Mouse (Mus musculus) hindbrain, postnatal 0 days (tissue): ENCODE data around the gene Cdh13. TPM values are rescaled to one million over a fixed set of nuclear protein-coding genes. Genes with fewer than 3 reads are reported as not detected.

ENCODE experiments used
- ATAC-seq: fragments of 200-750 bp; cut with Nextera tagmentation; 2 replicates; pipeline ENCODE4 v1.8.0; 2017; ENCODE audit warnings: mild to moderate bottlenecking, moderate TSS enrichment, moderate library complexity
- DNase-seq: peaks from one replicate; pipeline ENCODE4 v3.0.0-alpha.2; 2015; ENCODE audit warnings: low spot score
- H3K27ac ChIP-seq: fragments of 300-500 bp; sonication (generic); 2 replicates; pipeline ENCODE4 v1.5.1; 2014; ENCODE audit warnings: mild to moderate bottlenecking
- H3K27me3 ChIP-seq: fragments of 300-500 bp; sonication (generic); 2 replicates; pipeline ENCODE4 v1.6.1; 2014; ENCODE audit warnings: low read length, mixed read lengths; ENCODE audit not compliant: insufficient read depth
- H3K36me3 ChIP-seq: fragments of 300-500 bp; sonication (generic); 2 replicates; pipeline ENCODE4 v1.6.1; 2014; ENCODE audit warnings: low read length, mixed read lengths; ENCODE audit not compliant: insufficient read depth
- H3K4me1 ChIP-seq: fragments of 300-500 bp; sonication (generic); 2 replicates; pipeline ENCODE4 v1.6.1; 2014; ENCODE audit warnings: antibody characterized with exemption, low read length, mixed read lengths; ENCODE audit not compliant: insufficient read depth
- H3K4me2 ChIP-seq: fragments of 300-500 bp; sonication (generic); 2 replicates; pipeline ENCODE4 v1.6.1; 2014; ENCODE audit warnings: low read depth, mild to moderate bottlenecking, low read length, moderate library complexity, mixed read lengths
- H3K4me3 ChIP-seq: fragments of 300-500 bp; sonication (generic); 2 replicates; pipeline ENCODE4 v1.5.1; 2014; ENCODE audit warnings: low read length
- H3K9ac ChIP-seq: fragments of 300-500 bp; sonication (generic); replicated peaks from 2 replicates; pipeline ENCODE4 v1.6.1; 2014; ENCODE audit warnings: mild to moderate bottlenecking, low read length, moderate library complexity, mixed read lengths
- H3K9me3 ChIP-seq: fragments of 300-500 bp; sonication (generic); 2 replicates; pipeline ENCODE4 v1.6.1; 2016; ENCODE audit warnings: low read length, mixed read lengths
- CTCF ChIP-seq: IDR thresholded peaks from 2 replicates; pipeline ENCODE4 v1.5.1; 2016; ENCODE audit warnings: antibody characterized with exemption, control low read depth, low read depth
- WGBS: fragments of 180-500 bp; shearing (Covaris S2); extraction: QIAGEN DNeasy Blood & Tissue Kit; methylation state at CpG from one replicate; pipeline ENCODE4 v1.1.7; 2014; 5-methylcytosine and 5-hydroxymethylcytosine counted together
- polyA plus RNA-seq: library from polyadenylated mRNA; unstranded; fragments of >200 nt; fragmentation: Nextera tagmentation; extraction: Ambion mirVana; gene quantifications from 2 replicates; pipeline ENCODE4 v1.2.1, GENCODE M21; 2015
- total RNA-seq: library from RNA; depleted of rRNA; stranded (reverse); fragments of >200 nt; gene quantifications from 2 replicates; pipeline ENCODE4 v1.2.3, GENCODE M21; 2014

Gene Cdh13
- total and polyA plus RNA-seq, 2 experiments from 2014 or later = 137 to 141 TPM

DNA sequence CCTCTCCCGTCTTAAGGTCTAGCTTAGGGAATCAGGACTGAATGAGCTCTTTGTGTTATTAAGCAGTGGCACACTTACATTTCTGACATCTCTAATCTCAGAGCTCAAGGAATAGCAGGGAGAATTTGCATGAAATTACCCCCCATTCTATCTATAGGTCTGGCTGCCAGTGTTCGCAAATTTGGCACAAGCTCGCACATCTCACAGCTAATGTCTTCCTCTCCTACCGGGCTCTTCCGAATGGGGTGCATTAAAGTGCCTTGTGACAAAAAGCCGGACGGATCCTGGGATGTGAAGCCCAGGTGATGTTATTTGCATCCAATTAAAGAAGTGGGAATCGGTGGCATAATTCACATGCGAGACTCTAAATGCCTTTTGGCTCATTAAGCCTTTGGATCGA is 153.6 kb downstream of the Cdh13 start:
- H3K27ac ChIP-seq = no peak overlapping the region
- H3K4me1 ChIP-seq = peaks cover 12% of the 10 kb centered on the region
- no peaks in the 10 kb centered on the region for H3K27me3 ChIP-seq
- no peak overlapping the region for H3K4me3 ChIP-seq
- DNase-seq (peak; percentile 24), ATAC-seq (no peak)
- no peak overlapping the region for H3K9ac ChIP-seq
- 29% methylated on average over 10 of the region's 10 CpGs for WGBS
- H3K36me3 ChIP-seq = no peaks in the 10 kb centered on the region
- no peaks in the 10 kb centered on the region for H3K9me3 ChIP-seq
- TF ChIP-seq CTCF = no peak
- peak overlapping the region; percentile 28 for H3K4me2 ChIP-seq

- H3K9me3 ChIP-seq = no peaks in the 10 kb centered on the region
- no peak overlapping the region for H3K27ac ChIP-seq
- ATAC-seq (no peak), DNase-seq (peak; percentile 29)
- no peak overlapping the region for H3K4me3 ChIP-seq
- H3K4me2 ChIP-seq = peak overlapping the region; percentile 28; the same call in 1 of the 2 replicates
- peaks cover 12% of the 10 kb centered on the region for H3K4me1 ChIP-seq
- TF ChIP-seq CTCF = no peak
- H3K27me3 ChIP-seq = no peaks in the 10 kb centered on the region
- WGBS = 10% methylated on average over 3 of the region's 3 CpGs
- H3K9ac ChIP-seq = no peak overlapping the region
- no peaks in the 10 kb centered on the region for H3K36me3 ChIP-seq
Observed at GRCm38 (mm10) chr8:118437874-118438273, 154.3 kb downstream of the Cdh13 start.

DNA sequence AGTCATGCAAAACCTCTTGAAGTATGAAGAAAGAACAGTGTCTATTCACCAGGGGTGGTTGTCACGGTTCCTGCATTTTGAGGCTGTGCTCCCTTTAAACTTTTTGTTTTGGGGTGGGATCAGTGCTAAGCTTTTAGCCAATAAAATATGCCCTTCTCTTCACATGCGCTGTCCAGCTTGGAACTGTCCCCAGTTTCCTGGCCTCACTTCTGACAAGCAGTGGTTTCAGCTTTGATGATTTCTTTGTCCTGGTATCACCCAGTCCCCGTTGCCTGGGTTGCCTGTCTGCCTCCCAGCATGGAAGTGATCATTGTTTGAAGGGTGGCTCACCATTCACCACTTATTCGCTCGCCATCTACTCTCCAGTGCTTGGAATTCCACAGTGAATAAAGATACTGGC is 156.3 kb downstream of the Cdh13 start:
- no peak overlapping the region for H3K4me2 ChIP-seq
- DNase-seq (peak; percentile 73), ATAC-seq (peak; percentile 85)
- no peaks in the 10 kb centered on the region for H3K9me3 ChIP-seq
- no peak overlapping the region for H3K27ac ChIP-seq
- peaks cover 12% of the 10 kb centered on the region for H3K4me1 ChIP-seq
- H3K9ac ChIP-seq = no peak overlapping the region
- TF ChIP-seq CTCF = no peak
- 30% methylated on average over 5 of the region's 5 CpGs for WGBS
- no peak overlapping the region for H3K4me3 ChIP-seq
- no peaks in the 10 kb centered on the region for H3K27me3 ChIP-seq
- no peaks in the 10 kb centered on the region for H3K36me3 ChIP-seq

GRCm38 (mm10) chr8:118443361-118443760 is 159.8 kb downstream of the Cdh13 start:
- no peak overlapping the region for H3K9ac ChIP-seq
- H3K27me3 ChIP-seq = no peaks in the 10 kb centered on the region
- no peaks in the 10 kb centered on the region for H3K36me3 ChIP-seq
- WGBS = 48% methylated on average over 3 of the region's 3 CpGs
- H3K4me1 ChIP-seq = peaks cover 3% of the 10 kb centered on the region; the same call in 1 of the 2 replicates
- no peak overlapping the region for H3K4me3 ChIP-seq
- no peak for ATAC-seq
- H3K27ac ChIP-seq = no peak overlapping the region
- H3K9me3 ChIP-seq = no peaks in the 10 kb centered on the region
- peak; percentile 9 for DNase-seq
- peak; percentile 68 for TF ChIP-seq CTCF
- H3K4me2 ChIP-seq = no peak overlapping the region

DNA sequence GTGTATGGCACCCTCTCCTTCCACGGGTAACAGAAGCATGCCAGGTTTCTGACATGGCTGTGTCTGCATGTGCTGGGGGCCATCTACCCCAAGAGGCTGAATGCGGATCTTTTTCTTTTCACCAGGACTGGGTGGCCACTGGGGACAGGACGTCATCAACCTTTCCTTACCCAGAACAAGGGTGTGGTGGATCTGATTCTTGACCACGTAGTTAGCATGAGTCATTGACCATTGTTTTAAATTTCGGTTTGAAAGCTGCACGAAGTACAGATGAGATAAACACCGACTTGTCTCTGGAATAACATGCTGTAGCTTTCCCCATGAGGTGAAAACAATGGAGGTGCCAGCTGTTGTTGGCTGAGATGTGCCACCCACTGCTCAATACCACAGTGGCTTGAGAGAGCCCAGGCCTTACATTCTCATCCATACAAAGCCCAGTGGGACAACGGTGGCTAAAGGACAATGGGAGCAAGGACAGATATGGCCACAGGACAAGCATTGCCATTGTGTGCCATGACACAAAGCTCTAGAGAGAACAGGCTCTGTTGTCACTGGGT is 161.2 kb downstream of the Cdh13 start:
- Histone ChIP-seq H3K27me3 (no peaks in the 10 kb centered on the region), H3K36me3 (no peaks in the 10 kb centered on the region), H3K9ac (no peak overlapping the region), H3K9me3 (no peaks in the 10 kb centered on the region), H3K4me3 (no peak overlapping the region), H3K4me1 (peaks cover 3% of the 10 kb centered on the region; the same call in 1 of the 2 replicates), H3K4me2 (no peak overlapping the region), H3K27ac (no peak overlapping the region)
- WGBS = 69% methylated on average over 8 of the region's 8 CpGs
- DNase-seq (no peak), ATAC-seq (no peak)
- no peak for TF ChIP-seq CTCF

GRCm38 (mm10) chr8:118446516-118446915 is 163.0 kb downstream of the Cdh13 start:
- WGBS = 60% methylated on average over 9 of the region's 9 CpGs
- Histone ChIP-seq H3K27ac (no peak overlapping the region), H3K9ac (no peak overlapping the region), H3K4me2 (no peak overlapping the region), H3K4me1 (no peaks in the 10 kb centered on the region), H3K36me3 (no peaks in the 10 kb centered on the region), H3K9me3 (no peaks in the 10 kb centered on the region), H3K4me3 (no peak overlapping the region), H3K27me3 (no peaks in the 10 kb centered on the region)
- ATAC-seq = no peak
- DNase-seq = peak; percentile 17
- TF ChIP-seq CTCF = no peak

GRCm38 (mm10) chr8:118448011-118448410 is 164.5 kb downstream of the Cdh13 start:
- no peaks in the 10 kb centered on the region for H3K36me3 ChIP-seq
- DNase-seq (peak; percentile 24), ATAC-seq (no peak)
- no peak overlapping the region for H3K4me2 ChIP-seq
- no peak overlapping the region for H3K4me3 ChIP-seq
- H3K4me1 ChIP-seq = no peaks in the 10 kb centered on the region
- 59% methylated on average over 6 of the region's 6 CpGs for WGBS
- H3K27ac ChIP-seq = no peak overlapping the region
- no peaks in the 10 kb centered on the region for H3K9me3 ChIP-seq
- H3K27me3 ChIP-seq = no peaks in the 10 kb centered on the region
- no peak for TF ChIP-seq CTCF
- H3K9ac ChIP-seq = no peak overlapping the region
